Mouse (Mus musculus) layer of hippocampus, adult 8-10 months (tissue): ENCODE measurements around the gene Ctcf. TPM values are rescaled to one million over a fixed set of nuclear protein-coding genes. Genes with fewer than 3 reads are reported as not detected.

ENCODE experiments used
- DNase-seq, 2 experiments: peaks; one replicate each; pipeline ENCODE4 v3.0.0; 2022; ENCODE audit warnings: low spot score in 2 of 2
- total RNA-seq, 4 experiments: library from RNA; stranded (reverse); gene quantifications; 2 replicates each; pipeline ENCODE4 v1.2.4; 2022

The Ctcf gene
- total RNA-seq, 4 experiments from 2014 or later = 67.5 to 77.9 (median 71.5) TPM

GRCm38 (mm10) chr8:105617451-105618278, 18.7 kb upstream of the Ctcf start:
- no peak for DNase-seq

GRCm38 (mm10) chr8:105618279-105618634, 18.1 kb upstream of the Ctcf start:
- DNase-seq = no peak

- DNase-seq = no peak
Observed at GRCm38 (mm10) chr8:105618892-105619591, 17.3 kb upstream of the Ctcf start.

GRCm38 (mm10) chr8:105620211-105620610, 16.2 kb upstream of the Ctcf start:
- no peak for DNase-seq

- DNase-seq = no peak
Observed at GRCm38 (mm10) chr8:105620946-105621720, 15.2 kb upstream of the Ctcf start.

- DNase-seq = no peak
Observed at GRCm38 (mm10) chr8:105621841-105622240, 14.5 kb upstream of the Ctcf start.

- peak; percentile 88 to 97 for DNase-seq
Observed at GRCm38 (mm10) chr8:105622421-105622920, 13.9 kb upstream of the Ctcf start.

GRCm38 (mm10) chr8:105623118-105623517, 13.2 kb upstream of the Ctcf start:
- no peak for DNase-seq

GRCm38 (mm10) chr8:105623679-105624245, 12.6 kb upstream of the Ctcf start:
- DNase-seq = no peak

GRCm38 (mm10) chr8:105624401-105624800, 12.0 kb upstream of the Ctcf start:
- DNase-seq = peak; percentile 82 to 84

- no peak for DNase-seq
Observed at GRCm38 (mm10) chr8:105624831-105625230, 11.5 kb upstream of the Ctcf start.

- DNase-seq = no peak
Observed at GRCm38 (mm10) chr8:105626086-105626485, 10.3 kb upstream of the Ctcf start.

- DNase-seq = no peak
Observed at GRCm38 (mm10) chr8:105629337-105629736, 7.0 kb upstream of the Ctcf start.

- no peak for DNase-seq
Observed at GRCm38 (mm10) chr8:105634771-105635458, 1.5 kb upstream of the Ctcf start.

- no peak for DNase-seq
Observed at GRCm38 (mm10) chr8:105635481-105635880, 887 bp upstream of the Ctcf start.

GRCm38 (mm10) chr8:105636963-105637510, 669 bp downstream of the Ctcf start, which contains the start of gene Agrp:
Agrp (minus strand) TSS chr8:105637393.
- peak; percentile 35 to 42 for DNase-seq

- no peak for DNase-seq
Observed at GRCm38 (mm10) chr8:105637601-105638041, 1.3 kb downstream of the Ctcf start.

GRCm38 (mm10) chr8:105638510-105638909, 2.1 kb downstream of the Ctcf start:
- no peak for DNase-seq

- no peak for DNase-seq
Observed at GRCm38 (mm10) chr8:105639835-105640234, 3.5 kb downstream of the Ctcf start.

- DNase-seq = no peak
Observed at GRCm38 (mm10) chr8:105640511-105640910, 4.1 kb downstream of the Ctcf start.
